Mouse (Mus musculus): ENCODE results near the gene Enho.
"Not testable (repeated sequence)": the region's sequence is repeated elsewhere in the genome, so short reads cannot be mapped to it uniquely, and the experiment has no call there.

DNA sequence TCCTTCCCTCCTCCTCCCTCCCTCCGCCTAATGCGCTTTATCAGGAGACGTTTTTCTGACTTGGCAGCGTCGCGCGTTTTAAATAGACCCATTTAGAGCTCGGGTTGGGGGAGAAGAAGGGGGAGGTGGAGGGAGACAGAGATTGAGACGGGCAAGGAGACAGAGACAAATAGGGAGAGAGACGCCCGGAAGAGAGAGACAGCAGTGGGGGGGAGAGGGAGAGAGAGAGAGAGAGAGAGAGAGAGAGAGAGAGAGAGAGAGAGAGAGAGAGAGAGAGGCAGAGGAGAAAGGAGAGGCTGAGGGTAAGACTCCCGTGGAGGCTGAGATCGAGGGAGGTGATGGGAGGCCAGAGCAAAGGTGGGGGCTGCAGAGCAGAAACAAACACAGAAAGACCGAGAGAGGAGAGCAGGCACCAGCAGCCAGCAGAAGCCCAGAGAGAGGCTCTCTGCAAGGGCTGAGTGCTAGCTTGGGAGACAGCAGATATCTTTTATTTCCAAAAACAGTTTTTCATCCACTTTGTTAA is 44.9 kb upstream of the Enho start:
- TF ChIP-seq CHD2 (IDR thresholded peaks at IDR 0.05; ENCODE audit: low read depth, low read length); MAFK (IDR thresholded peaks at IDR 0.05; ENCODE audit: insufficient read depth, low read depth, low read length): not testable (repeated sequence)
